ENCODE assay signal across 20 mouse cellular contexts in genomic region chr10:13280298-13280853, GRCm38 (mm10).
"Had no signal": no experiment of that assay in that cellular context is flagged by ENCODE, and none has a peak within 500 bp of the region (broad histone marks: within the 10 kb centered on the region; RNA-seq: fewer than 3 reads in every experiment).

No protein-coding gene starts in this region.

- H3K4me2 ChIP-seq: limb, embryonic 12.5 days; limb, embryonic 15.5 days; liver, embryonic 11.5 days; lung, embryonic 14.5 days; midbrain, embryonic 12.5 days; neural tube, embryonic 13.5 days; stomach, embryonic 15.5 days had no signal

- H3K9ac ChIP-seq: limb, embryonic 12.5 days; limb, embryonic 15.5 days; liver, embryonic 14.5 days; liver, postnatal 0 days; lung, embryonic 14.5 days; midbrain, embryonic 12.5 days; neural tube, embryonic 13.5 days; stomach, embryonic 15.5 days had no signal

- H3K4me1 ChIP-seq: limb, embryonic 15.5 days; midbrain, embryonic 12.5 days; neural tube, embryonic 13.5 days; stomach, embryonic 15.5 days had no signal

- H3K27me3 ChIP-seq: limb, embryonic 12.5 days; limb, embryonic 15.5 days; midbrain, embryonic 12.5 days; neural tube, embryonic 13.5 days; stomach, embryonic 15.5 days had no signal

- H3K9me3 ChIP-seq: limb, embryonic 12.5 days; limb, embryonic 15.5 days; midbrain, embryonic 12.5 days; neural tube, embryonic 13.5 days; stomach, embryonic 15.5 days had no signal

- H3K27ac ChIP-seq: limb, embryonic 12.5 days; limb, embryonic 15.5 days; liver, embryonic 14.5 days; macrophage; midbrain, embryonic 12.5 days; neural tube, embryonic 13.5 days; stomach, embryonic 15.5 days had no signal

- H3K4me3 ChIP-seq: limb, embryonic 12.5 days; limb, embryonic 15.5 days; midbrain, embryonic 12.5 days; myocyte; neural tube, embryonic 13.5 days; stomach, embryonic 15.5 days had no signal

- ATAC-seq: liver, postnatal 0 days; lung, postnatal 0 days; midbrain, embryonic 16.5 days had no signal

- DNase-seq: kidney, postnatal 10 days; kidney, postnatal 36 days; left cerebral cortex, postnatal 4 days; liver, postnatal 0 days; lung, embryonic 14.5 days; retina, postnatal 1 day; right cerebral cortex, postnatal 25 days; spleen, adult 18-20 months; thymus, postnatal 25 days had no signal

- H3K36me3 ChIP-seq: limb, embryonic 15.5 days; midbrain, embryonic 12.5 days; neural tube, embryonic 13.5 days; stomach, embryonic 15.5 days had no signal
